Mouse (Mus musculus) ES-Bruce4 (cell line): ENCODE measurements at regions not wholly inside any gene's neighbourhood (a gene's known extent, or its start where the extent isn't known, plus 50 kb on each side); places are given as distances from the start of the nearest gene placed in this dataset.

Source experiments
- CTCF ChIP-seq: IDR thresholded peaks from one replicate; pipeline ENCODE4 v1.8.1; 2011; ENCODE audit warnings: low read depth, low read length
- EP300 ChIP-seq: IDR thresholded peaks from 2 replicates; pipeline ENCODE4 v1.6.1; 2011; ENCODE audit warnings: low read depth, low read length; ENCODE audit not compliant: insufficient read depth

DNA sequence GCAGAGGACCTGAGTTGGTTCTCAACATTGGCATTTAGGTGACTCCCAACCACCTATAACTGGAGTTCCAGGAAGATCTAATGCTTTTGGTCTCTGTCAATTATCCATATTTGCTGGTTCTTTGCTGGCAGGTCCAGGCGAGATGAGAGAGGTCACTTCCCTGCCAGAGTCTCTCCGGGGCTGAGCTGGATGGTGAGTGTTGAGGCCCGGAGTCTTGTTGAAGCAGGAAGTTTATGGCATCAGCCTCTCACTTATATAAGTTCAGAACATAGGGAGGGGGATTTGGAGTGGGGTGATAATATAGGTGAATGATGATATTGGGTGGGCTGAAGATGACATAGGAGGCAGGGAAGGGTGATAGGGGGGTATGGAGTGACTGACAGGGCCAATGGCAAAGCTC, 246.3 kb upstream of the Il12b start:
- TF ChIP-seq CTCF (no peak), EP300 (no peak)
